Mouse (Mus musculus): ENCODE data around the gene Babam2.

GRCm38 (mm10) chr5:31699397-31699796 lies 1.9 kb downstream of the Babam2 start:
- no peak for TF ChIP-seq CTCF (IDR thresholded peaks at IDR 0.05; ENCODE audit: low read depth)
- no peak for TF ChIP-seq EP300 (IDR thresholded peaks at IDR 0.05; ENCODE audit: low read depth)
